In genomic region chr4:102486134-102486920, GRCm38 (mm10) we compare ENCODE assay signal across 8 mouse cellular contexts.
DNase-seq lines count a peak whose midpoint lies in the region; ATAC-seq and TF ChIP-seq lines count a peak whose summit lies in the region.

No protein-coding gene starts in this region.

- H3K36me3 ChIP-seq in intestine, postnatal 0 days (ENCODE audit: control insufficient read depth, insufficient read depth), result no peaks in the 10 kb centered on the region
- no peaks in the 10 kb centered on the region for H3K36me3 ChIP-seq in intestine, embryonic 15.5 days
- no peaks in the 10 kb centered on the region for H3K36me3 ChIP-seq in forebrain, embryonic 14.5 days (ENCODE audit: control insufficient read depth, insufficient read depth, low read length)
- H3K36me3 ChIP-seq in midbrain, embryonic 14.5 days (ENCODE audit: control insufficient read depth, insufficient read depth, low read length), result no peaks in the 10 kb centered on the region

- intact Hi-C loops in gastrocnemius, postnatal 14 days (cut with DNase I; ENCODE audit: low total_unique reads), result no loop called here

- no peaks in the 10 kb centered on the region for H3K27me3 ChIP-seq in intestine, postnatal 0 days (replicated peaks; ENCODE audit: control insufficient read depth, insufficient read depth, low read length)
- H3K27me3 ChIP-seq in intestine, embryonic 15.5 days (replicated peaks), result no peaks in the 10 kb centered on the region
- H3K27me3 ChIP-seq in forebrain, embryonic 14.5 days (replicated peaks; ENCODE audit: control insufficient read depth, insufficient read depth, low read length), result no peaks in the 10 kb centered on the region
- no peaks in the 10 kb centered on the region for H3K27me3 ChIP-seq in midbrain, embryonic 14.5 days (ENCODE audit: control insufficient read depth, insufficient read depth, low read length)

- no peak overlapping the region for H3K4me2 ChIP-seq in intestine, postnatal 0 days (replicated peaks; ENCODE audit: low read depth)
- H3K4me2 ChIP-seq in intestine, embryonic 15.5 days (replicated peaks), result no peak overlapping the region
- H3K4me2 ChIP-seq in forebrain, embryonic 14.5 days (ENCODE audit: low read length), result no peak overlapping the region
- no peak overlapping the region for H3K4me2 ChIP-seq in midbrain, embryonic 14.5 days (ENCODE audit: low read length)

- no peak overlapping the region for H3K4me3 ChIP-seq in intestine, postnatal 0 days (ENCODE audit: low read depth, low read length)
- H3K4me3 ChIP-seq in intestine, embryonic 15.5 days (replicated peaks), result no peak overlapping the region
- no peak overlapping the region for H3K4me3 ChIP-seq in forebrain, embryonic 14.5 days (ENCODE audit: low read depth, low read length)
- no peak overlapping the region for H3K4me3 ChIP-seq in midbrain, embryonic 14.5 days (replicated peaks; ENCODE audit: low read depth, low read length)

- no peak overlapping the region for H3K9ac ChIP-seq in intestine, postnatal 0 days (ENCODE audit: low read depth, low read length)
- no peak overlapping the region for H3K9ac ChIP-seq in intestine, embryonic 15.5 days
- no peak overlapping the region for H3K9ac ChIP-seq in forebrain, embryonic 14.5 days (ENCODE audit: low read length)
- no peak overlapping the region for H3K9ac ChIP-seq in midbrain, embryonic 14.5 days (replicated peaks; ENCODE audit: low read length)

- peak; percentile 66 for TF ChIP-seq CTCF in intestine, postnatal 0 days (IDR thresholded peaks at IDR 0.05; ENCODE audit: low read depth)

- H3K9me3 ChIP-seq in intestine, postnatal 0 days (ENCODE audit: control insufficient read depth), result no peaks in the 10 kb centered on the region
- H3K9me3 ChIP-seq in intestine, embryonic 15.5 days, result no peaks in the 10 kb centered on the region
- no peaks in the 10 kb centered on the region for H3K9me3 ChIP-seq in forebrain, embryonic 14.5 days (replicated peaks; ENCODE audit: control insufficient read depth, low read length)
- no peaks in the 10 kb centered on the region for H3K9me3 ChIP-seq in midbrain, embryonic 14.5 days (ENCODE audit: control insufficient read depth, low read length)

- DNase-seq in ES-CJ7 (ENCODE audit: low read depth, low spot score) (peak; percentile 27), adipocyte (ENCODE audit: low spot score) (no peak)
- DNase-seq in forebrain, embryonic 14.5 days (ENCODE audit: low spot score), result peak; percentile 70
- peak; percentile 74 for DNase-seq in midbrain, embryonic 14.5 days
- no peak for DNase-seq in right cerebral cortex, adult 18-20 months
- no peak for DNase-seq in gastrocnemius, postnatal 14 days

- 55% methylated on average over 4 of the region's 4 CpGs for WGBS in intestine, postnatal 0 days
- WGBS in intestine, embryonic 15.5 days, result 58% methylated on average over 4 of the region's 4 CpGs
- WGBS in forebrain, embryonic 14.5 days, result 17% methylated on average over 4 of the region's 4 CpGs
- WGBS in midbrain, embryonic 14.5 days, result 32% methylated on average over 4 of the region's 4 CpGs

- no peak for ATAC-seq in intestine, postnatal 0 days
- no peak for ATAC-seq in intestine, embryonic 15.5 days
- peak; percentile 78 for ATAC-seq in forebrain, embryonic 14.5 days
- 0 out of 2 replicates have a peak, but pooled peaks have one; percentile 34 for ATAC-seq in midbrain, embryonic 14.5 days (ENCODE audit: low FRiP score, low TSS enrichment)

- H3K27ac ChIP-seq in intestine, postnatal 0 days (ENCODE audit: low read depth, low read length), result no peak overlapping the region
- H3K27ac ChIP-seq in intestine, embryonic 15.5 days, result no peak overlapping the region
- no peak overlapping the region for H3K27ac ChIP-seq in forebrain, embryonic 14.5 days (ENCODE audit: low read depth, low read length)
- H3K27ac ChIP-seq in midbrain, embryonic 14.5 days (replicated peaks; ENCODE audit: low read depth, low read length), result no peak overlapping the region

- no peaks in the 10 kb centered on the region for H3K4me1 ChIP-seq in intestine, postnatal 0 days (replicated peaks; ENCODE audit: control insufficient read depth, insufficient read depth, low read length)
- H3K4me1 ChIP-seq in intestine, embryonic 15.5 days (replicated peaks), result no peaks in the 10 kb centered on the region
- H3K4me1 ChIP-seq in forebrain, embryonic 14.5 days (ENCODE audit: control insufficient read depth, insufficient read depth, low read length), result peaks cover 10% of the 10 kb centered on the region
- H3K4me1 ChIP-seq in midbrain, embryonic 14.5 days (ENCODE audit: control insufficient read depth, insufficient read depth, low read length), result peaks cover 12% of the 10 kb centered on the region; the same call in 1 of the 2 replicates

Comparison
In these comparisons a context has a peak if more than half of its experiments do, and no peak if none do; other contexts are left out.
1. ATAC-seq: peak in forebrain, embryonic 14.5 days (single experiment) and midbrain, embryonic 14.5 days (single experiment); none in intestine, postnatal 0 days (single experiment) and intestine, embryonic 15.5 days (single experiment).
2. DNase-seq: peak in ES-CJ7 (single experiment), forebrain, embryonic 14.5 days (single experiment) and midbrain, embryonic 14.5 days (single experiment); none in adipocyte (single experiment), right cerebral cortex, adult 18-20 months (single experiment) and gastrocnemius, postnatal 14 days (single experiment).